ENCODE assay signal across 15 mouse cellular contexts in the genomic region with DNA sequence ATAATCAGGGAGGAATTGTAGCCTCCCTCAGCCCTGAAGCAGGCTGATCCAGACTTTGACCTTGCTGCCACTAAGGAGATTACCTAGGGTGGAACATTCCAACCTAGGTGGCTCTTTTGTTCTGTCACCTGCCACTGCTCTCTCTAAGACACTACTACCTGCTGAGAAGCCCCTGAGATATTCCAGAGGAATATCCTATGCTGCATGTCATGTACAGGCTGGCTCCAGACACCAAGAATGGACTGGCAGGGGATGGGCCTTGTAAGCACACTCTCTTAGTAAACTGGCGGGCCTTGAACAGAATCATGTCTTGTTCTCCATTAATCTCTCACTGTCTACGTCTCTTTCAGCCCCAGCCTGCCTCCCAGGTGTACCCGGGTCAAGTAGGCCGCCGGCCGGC. TPM values are rescaled to one million over a fixed set of nuclear protein-coding genes. Genes with fewer than 3 reads are reported as not detected.
A peak's percentile ranks its signal among the peaks of the same experiment; 100 is the strongest.
DNase-seq lines count a peak whose midpoint lies in the region; TF ChIP-seq lines count a peak whose summit lies in the region.
"Not testable (repeated sequence)": the region's sequence is repeated elsewhere in the genome, so short reads cannot be mapped to it uniquely, and the experiment has no call there.
"Had no signal": no experiment of that assay in that cellular context is flagged by ENCODE, and none has a peak within 500 bp of the region (broad histone marks: within the 10 kb centered on the region; RNA-seq: fewer than 3 reads in every experiment).

No protein-coding gene starts in this region.

- in situ Hi-C loops in ES-E14 (cut with MboI; ENCODE audit: low sequenced_read_pairs in 2 of 2, unreplicated experiment in 2 of 2) = not testable (repeated sequence)

- DNase-seq in ES-CJ7 (ENCODE audit: low read depth, low spot score) = peak; percentile 65
- not testable (repeated sequence) for DNase-seq in ES-E14 (ENCODE audit: low read depth, low spot score)
- peak; percentile 94 for DNase-seq in R1 (ENCODE audit: low read depth, low spot score)
- peak; percentile 76 for DNase-seq in ZHBTc4 (ENCODE audit: low read depth, low spot score)

- peaks cover 35% of the 10 kb centered on the region for H3K9me3 ChIP-seq in E14TG2a.4 (ENCODE audit: low read length)
- not testable (repeated sequence) for H3K9me3 ChIP-seq in ES-E14 (ENCODE audit: control insufficient read depth, insufficient read depth, low read depth, low read length)

- H3K27ac ChIP-seq in ES-E14 (ENCODE audit: insufficient read depth, low read depth, low read length, poor library complexity, severe bottlenecking) = peak overlapping the region; percentile 90

- peaks cover 46% of the 10 kb centered on the region for H3K36me3 ChIP-seq in E14TG2a.4 (ENCODE audit: insufficient read depth, low read length)
- not testable (repeated sequence) for H3K36me3 ChIP-seq in ES-E14 (ENCODE audit: control insufficient read depth, insufficient read depth, low read length, poor library complexity, severe bottlenecking)

- not testable (repeated sequence) for H3K4me1 ChIP-seq in E14TG2a.4 (replicated peaks; ENCODE audit: low read depth, low read length); ES-E14 (ENCODE audit: control insufficient read depth in 2 of 2, insufficient read depth in 2 of 2, low read length in 2 of 2, poor library complexity in 1 of 2)

- not testable (repeated sequence) for H3K9ac ChIP-seq in ES-E14 (ENCODE audit: insufficient read depth, low read depth, low read length, poor library complexity, severe bottlenecking)

- TF ChIP-seq CTCF in E14TG2a.4 (conservative IDR thresholded peaks at IDR 0.05; ENCODE audit: low read length) = not testable (repeated sequence)

- H3K4me3 ChIP-seq in E14TG2a.4 (replicated peaks; ENCODE audit: low read length) (peak overlapping the region; percentile 23; the same call in 1 of the 2 replicates), ES-E14 (ENCODE audit: insufficient read depth in 1 of 2, low read depth in 1 of 2, low read length in 2 of 2, poor library complexity in 1 of 2, severe bottlenecking in 1 of 2) (0 out of 4 replicates have a peak overlapping the region, but pooled peaks of 1 of the 2 experiments have one; percentile 11)

- H3K27me3 ChIP-seq in E14TG2a.4 (ENCODE audit: insufficient read depth, low read length) = not testable (repeated sequence)

RNA-seq across cellular contexts. Expression of a gene that starts 11.7 kb away (rescaled TPM):
- 0.13 and 0.53 TPM in 2 replicates for total RNA-seq in ES-E14 (2012; rRNA removed)
- total RNA-seq: adrenal gland, adult 18-20 months; adrenal gland, adult 2 months; adrenal gland, adult 8-10 months; adrenal gland, postnatal 10 days; adrenal gland, postnatal 14 days; adrenal gland, postnatal 25 days; adrenal gland, postnatal 36 days; adrenal gland, postnatal 4 days; CH12.LX; MEL had no signal

RNA-seq across cellular contexts. Expression of a gene that starts 43.1 kb away (rescaled TPM):
- total RNA-seq in ES-E14 (2012; rRNA removed) = 1.8 and 3.3 TPM in 2 replicates
- total RNA-seq: adrenal gland, adult 18-20 months; adrenal gland, adult 2 months; adrenal gland, adult 8-10 months; adrenal gland, postnatal 10 days; adrenal gland, postnatal 14 days; adrenal gland, postnatal 25 days; adrenal gland, postnatal 36 days; adrenal gland, postnatal 4 days; CH12.LX; MEL had no signal
